24 mouse cellular contexts compared by ENCODE assay signal in the genomic region with DNA sequence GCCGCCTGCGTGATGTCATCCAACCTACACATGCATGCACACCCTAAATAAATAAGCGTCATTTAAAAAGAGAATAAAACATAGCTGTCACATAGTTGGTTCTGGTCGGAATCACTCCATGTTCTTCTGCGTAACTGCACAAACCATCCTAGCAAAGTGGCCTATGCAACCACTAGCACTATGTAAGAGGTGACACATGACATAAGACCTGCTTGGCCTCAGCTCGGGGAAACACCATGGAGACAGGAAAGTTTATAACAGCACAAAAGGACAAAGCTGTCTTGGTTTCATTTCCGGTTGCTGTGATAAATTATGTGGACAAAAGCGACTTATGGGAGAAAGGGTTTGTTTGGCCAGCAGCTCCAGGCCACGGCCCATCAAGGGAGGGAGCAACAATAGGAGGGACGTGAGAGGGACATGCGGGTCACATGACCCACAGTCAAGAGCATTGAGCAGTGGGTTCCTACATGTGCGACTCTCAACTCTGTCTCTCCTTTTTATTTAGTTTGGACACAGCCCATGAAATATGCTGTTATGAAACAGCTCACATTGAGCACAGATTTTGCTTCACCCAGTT. TPM values are rescaled to one million over a fixed set of nuclear protein-coding genes. Genes with fewer than 3 reads are reported as not detected.
A peak's percentile ranks its signal among the peaks of the same experiment; 100 is the strongest.
DNase-seq lines count a peak whose midpoint lies in the region; ATAC-seq and TF ChIP-seq lines count a peak whose summit lies in the region.
"Had no signal": no experiment of that assay in that cellular context is flagged by ENCODE, and none has a peak within 500 bp of the region (broad histone marks: within the 10 kb centered on the region; RNA-seq: fewer than 3 reads in every experiment).

No protein-coding gene starts in this region.

- no peak for TF ChIP-seq POLR2A in kidney, adult 2 months (IDR thresholded peaks at IDR 0.05; ENCODE audit: low read depth, low read length)

- H3K36me3 ChIP-seq in kidney, adult 2 months (ENCODE audit: control insufficient read depth, insufficient read depth, low read length) = no peaks in the 10 kb centered on the region
- no peaks in the 10 kb centered on the region for H3K36me3 ChIP-seq in kidney, embryonic 14.5 days (ENCODE audit: control insufficient read depth, insufficient read depth, low read length)
- H3K36me3 ChIP-seq in midbrain, embryonic 11.5 days (ENCODE audit: control insufficient read depth, insufficient read depth, low read length) = no peaks in the 10 kb centered on the region
- H3K36me3 ChIP-seq: forebrain, embryonic 12.5 days; heart, embryonic 13.5 days; hindbrain, embryonic 15.5 days; limb, embryonic 10.5 days; neural tube, embryonic 15.5 days had no signal

- no peak overlapping the region for H3K27ac ChIP-seq in kidney, adult 2 months (ENCODE audit: insufficient read depth, low read depth, low read length)
- H3K27ac ChIP-seq in kidney, embryonic 14.5 days (ENCODE audit: low read depth, low read length) = no peak overlapping the region
- peak overlapping the region; percentile 89 for H3K27ac ChIP-seq in brown adipose tissue, adult 24 weeks (replicated peaks; ENCODE audit: low read depth, low read length)
- H3K27ac ChIP-seq in midbrain, embryonic 11.5 days (ENCODE audit: low read depth, low read length) = no peak overlapping the region
- H3K27ac ChIP-seq: forebrain, embryonic 12.5 days; heart, embryonic 13.5 days; hindbrain, embryonic 15.5 days; limb, embryonic 10.5 days; neural tube, embryonic 15.5 days had no signal

- no peaks in the 10 kb centered on the region for H3K9me3 ChIP-seq in kidney, embryonic 14.5 days (ENCODE audit: control insufficient read depth, low read length)
- H3K9me3 ChIP-seq in midbrain, embryonic 11.5 days (ENCODE audit: control insufficient read depth, low read length) = no peaks in the 10 kb centered on the region
- H3K9me3 ChIP-seq: forebrain, embryonic 12.5 days; heart, embryonic 13.5 days; hindbrain, embryonic 15.5 days; limb, embryonic 10.5 days; neural tube, embryonic 15.5 days had no signal

- H3K27me3 ChIP-seq in kidney, adult 2 months (replicated peaks; ENCODE audit: control insufficient read depth, insufficient read depth, low read length) = no peaks in the 10 kb centered on the region
- H3K27me3 ChIP-seq in kidney, embryonic 14.5 days (ENCODE audit: control insufficient read depth, insufficient read depth, low read length) = no peaks in the 10 kb centered on the region
- no peaks in the 10 kb centered on the region for H3K27me3 ChIP-seq in midbrain, embryonic 11.5 days (ENCODE audit: control insufficient read depth, insufficient read depth, low read length)
- H3K27me3 ChIP-seq: forebrain, embryonic 12.5 days; heart, embryonic 13.5 days; hindbrain, embryonic 15.5 days; neural tube, embryonic 15.5 days had no signal

- WGBS in kidney, adult 2 months = 69% methylated on average over 12 of the region's 12 CpGs
- WGBS in kidney, embryonic 14.5 days = 57% methylated on average over 12 of the region's 12 CpGs
- 82% methylated on average over 12 of the region's 12 CpGs for WGBS in midbrain, embryonic 11.5 days

- no peak overlapping the region for H3K4me3 ChIP-seq in kidney, adult 2 months (ENCODE audit: insufficient read depth, low read depth, low read length)
- H3K4me3 ChIP-seq in kidney, embryonic 14.5 days (ENCODE audit: low read length) = no peak overlapping the region
- H3K4me3 ChIP-seq in brown adipose tissue, adult 24 weeks (ENCODE audit: insufficient read depth, low read depth, low read length) = no peak overlapping the region
- no peak overlapping the region for H3K4me3 ChIP-seq in midbrain, embryonic 11.5 days (ENCODE audit: low read depth, low read length)
- H3K4me3 ChIP-seq: forebrain, embryonic 12.5 days; heart, embryonic 13.5 days; hindbrain, embryonic 15.5 days; limb, embryonic 10.5 days; neural tube, embryonic 15.5 days had no signal

- H3K9ac ChIP-seq in kidney, embryonic 14.5 days (ENCODE audit: low read depth, low read length) = no peak overlapping the region
- H3K9ac ChIP-seq in midbrain, embryonic 11.5 days (ENCODE audit: low read length) = no peak overlapping the region
- H3K9ac ChIP-seq: forebrain, embryonic 12.5 days; heart, embryonic 13.5 days; hindbrain, embryonic 15.5 days; liver, postnatal 0 days; neural tube, embryonic 15.5 days had no signal

- no peak overlapping the region for H3K4me2 ChIP-seq in kidney, embryonic 14.5 days (replicated peaks; ENCODE audit: low read depth, low read length)
- no peak overlapping the region for H3K4me2 ChIP-seq in midbrain, embryonic 11.5 days
- H3K4me2 ChIP-seq: forebrain, embryonic 12.5 days; heart, embryonic 13.5 days; hindbrain, embryonic 15.5 days; neural tube, embryonic 15.5 days had no signal

- TF ChIP-seq CTCF in kidney, adult 2 months (conservative IDR thresholded peaks at IDR 0.05; ENCODE audit: insufficient read depth, insufficient read length, low read depth, low read length) = no peak

- DNase-seq in adrenal gland, postnatal 10 days = peak; percentile 25
- no peak for DNase-seq in adrenal gland, postnatal 4 days (ENCODE audit: low spot score in 2 of 2)
- peak; percentile 7 for DNase-seq in kidney, adult 2 months
- DNase-seq in lung, postnatal 36 days = peak; percentile 62
- DNase-seq in left cerebral cortex, adult 9 months (ENCODE audit: low spot score in 2 of 2) = no peak
- DNase-seq in midbrain, embryonic 11.5 days (ENCODE audit: low spot score, missing footprints) = no peak
- DNase-seq: cerebellum, adult 9-10 months; gastrocnemius, postnatal 10 days; heart, adult 18-20 months; kidney, adult 9 months; liver, postnatal 0 days; right cerebral cortex, postnatal 25 days had no signal

- H3K4me1 ChIP-seq in kidney, adult 2 months (ENCODE audit: control insufficient read depth, insufficient read depth, low read length) = no peaks in the 10 kb centered on the region
- no peaks in the 10 kb centered on the region for H3K4me1 ChIP-seq in kidney, embryonic 14.5 days (ENCODE audit: control insufficient read depth, insufficient read depth, low read length)
- peaks cover 3% of the 10 kb centered on the region; the same call in 1 of the 2 replicates for H3K4me1 ChIP-seq in brown adipose tissue, adult 24 weeks (ENCODE audit: control insufficient read depth, insufficient read depth, insufficient read length, low read length)
- H3K4me1 ChIP-seq in midbrain, embryonic 11.5 days (ENCODE audit: control insufficient read depth, insufficient read depth, low read length) = no peaks in the 10 kb centered on the region

- ATAC-seq in kidney, embryonic 14.5 days (ENCODE audit: low FRiP score, low TSS enrichment) = no peak
- ATAC-seq in midbrain, embryonic 11.5 days (ENCODE audit: low FRiP score) = no peak
- ATAC-seq: activated CD4-positive, CD25-positive, alpha-beta regulatory T cell, adult 4 months; liver, postnatal 0 days; midbrain, embryonic 16.5 days had no signal

RNA-seq across cellular contexts. Expression of a gene that starts 39.4 kb away (rescaled TPM):
- total RNA-seq in adrenal gland, postnatal 10 days (2021) = 10 to 100 TPM in 1 of 2 experiments, 1 to 10 TPM in 1; 8.8 to 10.6 TPM
- total RNA-seq in adrenal gland, postnatal 4 days (2021) = 10 to 100 TPM; 13.9 to 16.4 TPM
- polyA plus RNA-seq in kidney, adult 2 months (2012; rRNA removed) = 4.6 and 6.1 TPM in 2 replicates
- 72.5 and 93.7 TPM in 2 replicates for polyA plus RNA-seq in kidney, embryonic 14.5 days (2014; fragmentation: Nextera tagmentation; extraction: Ambion mirVana)
- 3.1 and 4.1 TPM in 2 replicates for polyA plus RNA-seq in brown adipose tissue, adult 24 weeks (2012; ENCODE audit: insufficient read depth, insufficient read length, missing spikeins)
- 82.1 and 92.5 TPM in 2 replicates for polyA plus RNA-seq in midbrain, embryonic 11.5 days (2014; fragmentation: Nextera tagmentation; extraction: Ambion mirVana)

RNA-seq across cellular contexts. Expression of a gene that starts 50.2 kb away (rescaled TPM):
- 100 to 1,000 TPM; 218 to 374 TPM for total RNA-seq in adrenal gland, postnatal 10 days (2021)
- total RNA-seq in adrenal gland, postnatal 4 days (2021) = 100 to 1,000 TPM; 216 to 230 TPM
- polyA plus RNA-seq in kidney, adult 2 months (2012; rRNA removed) = 28.8 and 43.9 TPM in 2 replicates
- not detected in 2 replicates for polyA plus RNA-seq in kidney, embryonic 14.5 days (2014; fragmentation: Nextera tagmentation; extraction: Ambion mirVana)
- polyA plus RNA-seq in brown adipose tissue, adult 24 weeks (2012; ENCODE audit: insufficient read depth, insufficient read length, missing spikeins) = 328 and 353 TPM in 2 replicates
- polyA plus RNA-seq in midbrain, embryonic 11.5 days (2014; fragmentation: Nextera tagmentation; extraction: Ambion mirVana) = 0.49 and 0.59 TPM in 2 replicates
- total RNA-seq: common myeloid progenitor, adult 5-6 weeks; ES-E14; megakaryocyte-erythroid progenitor cell, adult 5-6 weeks had no signal
- polyA plus RNA-seq: activated CD4-positive, CD25-positive, alpha-beta regulatory T cell, adult 4 months; forebrain, embryonic 12.5 days had no signal

Comparison
In these comparisons a context has a peak if more than half of its experiments do, and no peak if none do; other contexts are left out.
1. DNase-seq: peak in adrenal gland, postnatal 10 days (single experiment), kidney, adult 2 months (single experiment) and lung, postnatal 36 days (single experiment); none in adrenal gland, postnatal 4 days (0 of 2), left cerebral cortex, adult 9 months (0 of 2) and midbrain, embryonic 11.5 days (single experiment).
2. RNA of a gene that starts 39.4 kb away (polyA plus RNA-seq): 82.1 to 92.5 TPM in midbrain, embryonic 11.5 days and 72.5 to 93.7 TPM in kidney, embryonic 14.5 days; 4.6 to 6.1 TPM in kidney, adult 2 months and 3.1 to 4.1 TPM in brown adipose tissue, adult 24 weeks; every median in the first group is over 10 times any median in the second.
3. RNA of a gene that starts 50.2 kb away (polyA plus RNA-seq): 328 to 353 TPM in brown adipose tissue, adult 24 weeks and 28.8 to 43.9 TPM in kidney, adult 2 months; 0.49 to 0.59 TPM in midbrain, embryonic 11.5 days and not detected in kidney, embryonic 14.5 days; every median in the first group is over 10 times any median in the second.